Mouse (Mus musculus): Measurements from ENCODE around the gene Hemgn.
A peak's percentile ranks its signal among the peaks of the same experiment; 100 is the strongest.

DNA sequence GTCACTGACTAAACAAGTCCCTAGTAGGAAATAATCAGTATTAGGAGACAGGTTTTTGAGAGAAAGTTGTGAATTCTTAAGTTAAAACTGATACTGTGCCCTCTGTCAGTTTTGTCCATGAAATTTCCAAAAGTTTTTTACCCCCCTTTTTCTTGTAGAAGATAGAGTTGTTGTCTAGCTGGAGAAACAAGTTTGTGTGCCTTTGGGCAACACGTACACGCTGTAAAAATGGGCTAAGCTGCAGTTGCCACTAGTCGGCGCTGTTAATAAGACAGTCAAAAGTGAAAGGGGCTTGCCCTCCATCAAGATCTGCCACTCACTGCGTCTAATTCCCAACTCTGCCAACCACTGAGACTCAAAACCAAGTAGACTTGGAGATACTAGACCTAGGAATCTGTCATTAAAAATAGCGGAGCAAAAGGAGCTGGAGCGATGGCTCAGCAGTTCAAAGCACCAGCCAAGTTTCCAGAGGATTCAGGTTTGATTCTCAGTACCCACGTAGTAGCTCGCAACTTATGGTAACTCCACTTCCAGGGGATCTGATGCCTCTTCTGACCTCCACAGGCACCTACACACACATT, 22.8 kb downstream of the Hemgn start:
- TF ChIP-seq CTCF (IDR thresholded peaks at IDR 0.05; ENCODE audit: control insufficient read depth, insufficient read depth, insufficient read length), result peak; percentile 61
- TF ChIP-seq MAX (IDR thresholded peaks at IDR 0.05), result peak; percentile 25
- no peak for TF ChIP-seq MYOG (IDR thresholded peaks at IDR 0.05; ENCODE audit: control insufficient read depth, extremely low read depth, insufficient read length)
- TF ChIP-seq CEBPB (IDR thresholded peaks at IDR 0.05; ENCODE audit: low read depth), result no peak
- no peak for TF ChIP-seq USF1 (IDR thresholded peaks at IDR 0.05; ENCODE audit: low read depth)

Data from C2C12 (cell line).